Mouse (Mus musculus) embryonic facial prominence, embryonic 12.5 days (tissue): ENCODE results near the gene Mgll. TPM values are rescaled to one million over a fixed set of nuclear protein-coding genes. Genes with fewer than 3 reads are reported as not detected.

Experiments
- ATAC-seq: fragments of 200-750 bp; cut with Nextera tagmentation; 2 replicates; pipeline ENCODE4 v1.8.0; 2017; ENCODE audit not compliant: insufficient number of reproducible peaks, insufficient read depth, low FRiP score, low TSS enrichment
- H3K27ac ChIP-seq: fragments of 300-500 bp; sonication (generic); 2 replicates; pipeline ENCODE4 v1.5.1; 2016; ENCODE audit warnings: mild to moderate bottlenecking
- H3K27me3 ChIP-seq: fragments of 300-500 bp; sonication (generic); 2 replicates; pipeline ENCODE4 v1.6.1; 2016; ENCODE audit warnings: mild to moderate bottlenecking, moderate library complexity
- H3K36me3 ChIP-seq: fragments of 300-500 bp; sonication (generic); 2 replicates; pipeline ENCODE4 v1.6.1; 2016; ENCODE audit warnings: mild to moderate bottlenecking
- H3K4me1 ChIP-seq: fragments of 300-500 bp; sonication (generic); 2 replicates; pipeline ENCODE4 v1.6.1; 2016
- H3K4me2 ChIP-seq: fragments of 300-500 bp; sonication (generic); replicated peaks from 2 replicates; pipeline ENCODE4 v1.6.1; 2016; ENCODE audit warnings: mild to moderate bottlenecking, moderate library complexity
- H3K4me3 ChIP-seq: fragments of 300-500 bp; sonication (generic); 2 replicates; pipeline ENCODE4 v1.5.1; 2016; ENCODE audit warnings: mild to moderate bottlenecking
- H3K9ac ChIP-seq: fragments of 300-500 bp; sonication (generic); 2 replicates; pipeline ENCODE4 v1.6.1; 2016; ENCODE audit warnings: mild to moderate bottlenecking, moderate library complexity
- H3K9me3 ChIP-seq: fragments of 300-500 bp; sonication (generic); 2 replicates; pipeline ENCODE4 v1.6.1; 2016; ENCODE audit warnings: mild to moderate bottlenecking, moderate library complexity
- WGBS: fragments of 180-500 bp; shearing (Covaris S2); methylation state at CpG from one replicate; pipeline ENCODE4 v1.1.7; 2016; 5-methylcytosine and 5-hydroxymethylcytosine counted together
- polyA plus RNA-seq: library from polyadenylated mRNA; unstranded; fragments of >200 nt; fragmentation: Nextera tagmentation; extraction: Ambion mirVana; gene quantifications from 2 replicates; pipeline ENCODE4 v1.2.1, GENCODE M21; 2016

The Mgll gene
- polyA plus RNA-seq, 1 experiment from 2014 or later: 8.0 TPM

- H3K4me3 ChIP-seq: no peak overlapping the region
- peaks cover 19% of the 10 kb centered on the region for H3K4me1 ChIP-seq
- H3K9me3 ChIP-seq: no peaks in the 10 kb centered on the region
- no peak overlapping the region for H3K4me2 ChIP-seq
- 84% methylated on average over 8 of the region's 8 CpGs for WGBS
- H3K9ac ChIP-seq: no peak overlapping the region
- ATAC-seq: no peak
- H3K27me3 ChIP-seq: peaks cover 6% of the 10 kb centered on the region
- no peaks in the 10 kb centered on the region for H3K36me3 ChIP-seq
- no peak overlapping the region for H3K27ac ChIP-seq
Measured at GRCm38 (mm10) chr6:88736337-88736736, 12.1 kb downstream of the Mgll start.

DNA sequence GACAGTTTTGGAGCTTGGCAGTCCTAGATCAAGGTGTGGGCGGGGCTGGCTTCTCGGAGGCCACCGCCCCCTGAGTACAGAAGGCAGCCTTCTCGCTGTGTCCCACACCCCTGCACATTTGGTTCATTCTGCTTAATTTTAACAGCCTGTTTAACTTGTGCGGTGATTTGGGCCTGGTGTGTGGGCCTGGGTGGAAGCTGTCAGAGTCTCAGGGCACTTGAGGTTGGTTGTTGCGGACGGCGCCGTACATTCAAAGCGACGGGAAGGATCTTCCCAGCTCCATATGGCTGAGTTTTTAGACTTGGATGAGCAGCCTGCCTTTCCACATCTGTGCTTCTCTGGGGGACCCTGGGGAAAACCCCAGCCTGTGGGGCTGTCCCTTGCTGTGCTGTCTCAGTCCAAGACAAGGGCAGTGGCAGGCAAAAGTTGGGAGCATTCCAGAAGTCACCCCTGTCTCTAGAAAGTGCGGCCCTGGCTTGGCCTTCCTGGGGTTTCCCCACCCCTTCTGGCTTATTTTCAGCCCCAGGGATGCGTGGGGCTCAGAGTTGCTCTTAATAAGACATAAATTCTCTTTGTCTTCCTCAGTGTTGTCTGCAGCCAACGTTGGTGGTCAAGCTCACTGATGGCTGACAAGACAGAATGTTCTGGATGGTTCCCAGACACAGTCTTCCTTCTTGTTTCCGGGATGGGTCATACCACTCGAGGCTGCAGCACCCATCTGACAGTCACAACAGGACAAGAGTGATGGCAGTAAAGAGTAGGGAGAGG, 12.7 kb downstream of the Mgll start:
- WGBS: 79% methylated on average over 16 of the region's 16 CpGs
- no peak overlapping the region for H3K4me3 ChIP-seq
- H3K4me1 ChIP-seq: peaks cover 19% of the 10 kb centered on the region
- no peak for ATAC-seq
- peaks cover 2% of the 10 kb centered on the region; the same call in 1 of the 2 replicates for H3K27me3 ChIP-seq
- no peaks in the 10 kb centered on the region for H3K36me3 ChIP-seq
- H3K9ac ChIP-seq: no peak overlapping the region
- no peak overlapping the region for H3K4me2 ChIP-seq
- no peaks in the 10 kb centered on the region for H3K9me3 ChIP-seq
- H3K27ac ChIP-seq: no peak overlapping the region

GRCm38 (mm10) chr6:88737509-88737888, 13.3 kb downstream of the Mgll start:
- no peaks in the 10 kb centered on the region for H3K9me3 ChIP-seq
- WGBS: 76% methylated on average over 6 of the region's 6 CpGs
- no peak overlapping the region for H3K27ac ChIP-seq
- no peak overlapping the region for H3K4me3 ChIP-seq
- H3K4me1 ChIP-seq: peaks cover 19% of the 10 kb centered on the region
- no peak overlapping the region for H3K4me2 ChIP-seq
- no peak for ATAC-seq
- no peaks in the 10 kb centered on the region for H3K36me3 ChIP-seq
- H3K9ac ChIP-seq: no peak overlapping the region
- peaks cover 2% of the 10 kb centered on the region; the same call in 1 of the 2 replicates for H3K27me3 ChIP-seq

- no peak for ATAC-seq
- H3K9me3 ChIP-seq: no peaks in the 10 kb centered on the region
- H3K4me1 ChIP-seq: peaks cover 12% of the 10 kb centered on the region; the same call in 1 of the 2 replicates
- no peaks in the 10 kb centered on the region for H3K36me3 ChIP-seq
- peaks cover 2% of the 10 kb centered on the region; the same call in 1 of the 2 replicates for H3K27me3 ChIP-seq
- H3K4me3 ChIP-seq: no peak overlapping the region
- H3K4me2 ChIP-seq: no peak overlapping the region
- 89% methylated on average over 3 of the region's 3 CpGs for WGBS
- no peak overlapping the region for H3K9ac ChIP-seq
- no peak overlapping the region for H3K27ac ChIP-seq
Measured at GRCm38 (mm10) chr6:88741041-88741440, 16.8 kb downstream of the Mgll start.

- H3K9me3 ChIP-seq: no peaks in the 10 kb centered on the region
- no peak overlapping the region for H3K4me3 ChIP-seq
- 86% methylated on average over 3 of the region's 3 CpGs for WGBS
- H3K27ac ChIP-seq: no peak overlapping the region
- H3K9ac ChIP-seq: no peak overlapping the region
- no peak for ATAC-seq
- H3K4me1 ChIP-seq: peaks cover 7% of the 10 kb centered on the region; the same call in 1 of the 2 replicates
- H3K27me3 ChIP-seq: peaks cover 2% of the 10 kb centered on the region; the same call in 1 of the 2 replicates
- no peak overlapping the region for H3K4me2 ChIP-seq
- no peaks in the 10 kb centered on the region for H3K36me3 ChIP-seq
Measured at GRCm38 (mm10) chr6:88741791-88742190, 17.6 kb downstream of the Mgll start.

GRCm38 (mm10) chr6:88742286-88743011, 18.2 kb downstream of the Mgll start:
- Histone ChIP-seq H3K36me3 (no peaks in the 10 kb centered on the region), H3K9ac (no peak overlapping the region), H3K27ac (no peak overlapping the region), H3K4me3 (no peak overlapping the region), H3K27me3 (peaks cover 2% of the 10 kb centered on the region; the same call in 1 of the 2 replicates), H3K9me3 (no peaks in the 10 kb centered on the region), H3K4me2 (no peak overlapping the region), H3K4me1 (0 out of 2 replicates have a peak, but pooled peaks cover 3% of the 10 kb centered on the region)
- no peak for ATAC-seq
- 73% methylated on average over 9 of the region's 9 CpGs for WGBS

GRCm38 (mm10) chr6:88743601-88744291, 19.5 kb downstream of the Mgll start:
- ATAC-seq: no peak
- no peaks in the 10 kb centered on the region for H3K36me3 ChIP-seq
- H3K27ac ChIP-seq: no peak overlapping the region
- no peaks in the 10 kb centered on the region for H3K9me3 ChIP-seq
- H3K4me1 ChIP-seq: 0 out of 2 replicates have a peak, but pooled peaks cover 3% of the 10 kb centered on the region
- H3K4me2 ChIP-seq: no peak overlapping the region
- H3K9ac ChIP-seq: no peak overlapping the region
- no peak overlapping the region for H3K4me3 ChIP-seq
- 69% methylated on average over 14 of the region's 14 CpGs for WGBS
- peaks cover 2% of the 10 kb centered on the region; the same call in 1 of the 2 replicates for H3K27me3 ChIP-seq

DNA sequence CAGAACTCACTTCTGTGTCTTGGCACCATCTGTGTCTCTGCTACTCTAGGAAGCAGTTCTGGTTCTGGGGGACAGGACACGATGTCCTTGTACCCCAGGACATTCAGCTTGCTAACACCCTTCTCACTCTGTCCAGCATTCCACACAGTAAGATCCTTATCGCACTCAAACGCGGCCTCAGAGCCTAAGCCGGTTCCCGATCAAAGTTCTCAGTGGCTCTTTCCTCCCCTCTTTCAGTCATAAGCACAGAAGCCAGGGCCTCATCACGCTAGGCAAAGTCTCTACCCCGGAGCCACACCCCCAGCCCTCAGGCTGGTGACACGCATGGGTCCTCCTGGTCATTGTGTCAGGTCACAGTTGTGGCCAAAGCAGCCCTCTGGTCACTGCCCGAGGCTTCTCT, 20.8 kb downstream of the Mgll start:
- no peak for ATAC-seq
- 0 out of 2 replicates have a peak, but pooled peaks cover 3% of the 10 kb centered on the region for H3K4me1 ChIP-seq
- no peak overlapping the region for H3K9ac ChIP-seq
- no peak overlapping the region for H3K27ac ChIP-seq
- no peak overlapping the region for H3K4me2 ChIP-seq
- H3K4me3 ChIP-seq: no peak overlapping the region
- H3K27me3 ChIP-seq: peaks cover under 1% of the 10 kb centered on the region; the same call in 1 of the 2 replicates
- H3K36me3 ChIP-seq: no peaks in the 10 kb centered on the region
- no peaks in the 10 kb centered on the region for H3K9me3 ChIP-seq
- WGBS: 91% methylated on average over 10 of the region's 10 CpGs

DNA sequence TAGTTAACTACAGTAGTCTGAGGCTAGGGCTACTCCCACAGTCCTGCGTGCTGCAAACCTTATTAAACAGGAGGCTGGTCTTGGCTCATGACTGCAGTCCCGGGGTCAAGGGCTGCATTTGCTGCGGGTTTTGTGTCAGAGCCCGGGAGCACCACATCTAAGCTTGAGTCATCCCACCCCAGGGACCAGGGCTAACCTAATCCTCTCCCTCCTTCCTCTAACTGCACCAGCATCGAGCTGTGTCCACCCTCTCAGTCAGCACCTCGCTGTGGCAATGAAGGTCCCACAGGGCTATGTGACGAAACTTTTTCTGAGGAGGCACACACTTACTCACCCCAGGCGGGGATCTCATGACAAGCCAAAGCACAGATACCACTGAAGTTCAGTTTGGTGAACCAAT, 22.1 kb downstream of the Mgll start:
- Histone ChIP-seq H3K9ac (no peak overlapping the region), H3K9me3 (no peaks in the 10 kb centered on the region), H3K4me3 (no peak overlapping the region), H3K4me2 (no peak overlapping the region), H3K4me1 (0 out of 2 replicates have a peak, but pooled peaks cover 3% of the 10 kb centered on the region), H3K36me3 (no peaks in the 10 kb centered on the region), H3K27me3 (no peaks in the 10 kb centered on the region), H3K27ac (no peak overlapping the region)
- WGBS: 76% methylated on average over 8 of the region's 8 CpGs
- no peak for ATAC-seq

DNA sequence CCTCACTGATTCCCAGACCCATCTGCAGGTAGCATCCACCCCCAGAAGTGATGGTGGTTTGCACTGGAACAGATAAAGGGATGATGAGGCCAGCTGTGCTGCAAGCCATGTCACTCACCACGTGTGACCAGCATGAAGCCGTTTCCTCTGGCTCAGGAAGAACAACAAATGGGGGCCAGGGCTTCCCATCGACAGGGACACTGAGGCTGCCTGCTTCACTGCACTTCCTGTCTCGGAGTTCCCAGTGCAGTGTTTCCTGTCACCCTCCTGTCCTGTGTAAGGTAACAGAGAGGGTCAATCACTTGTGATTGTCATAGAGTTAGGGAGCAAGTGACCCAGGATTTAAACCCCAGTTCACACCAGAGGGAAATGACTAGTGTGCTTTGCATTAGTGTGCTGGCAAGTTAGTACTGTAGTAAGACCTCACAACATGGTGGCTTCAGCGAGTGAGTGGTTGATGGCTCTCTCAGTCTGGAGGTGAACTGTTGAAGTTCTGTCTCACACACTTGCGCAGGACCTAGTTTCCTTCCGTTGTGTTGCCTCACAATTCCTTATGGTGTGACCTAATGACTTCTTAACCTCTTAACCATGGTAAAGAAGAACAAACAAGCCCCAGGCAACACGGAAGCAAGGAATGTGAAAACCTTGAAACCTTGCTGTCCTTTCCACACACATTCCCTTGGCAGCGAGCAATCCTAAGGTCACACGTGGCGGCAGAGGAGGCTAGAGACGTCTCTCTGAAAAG, 23.3 kb downstream of the Mgll start:
- no peak overlapping the region for H3K9ac ChIP-seq
- H3K9me3 ChIP-seq: no peaks in the 10 kb centered on the region
- no peaks in the 10 kb centered on the region for H3K36me3 ChIP-seq
- no peak overlapping the region for H3K4me3 ChIP-seq
- H3K27me3 ChIP-seq: no peaks in the 10 kb centered on the region
- 46% methylated on average over 12 of the region's 12 CpGs for WGBS
- no peak overlapping the region for H3K27ac ChIP-seq
- peaks cover 5% of the 10 kb centered on the region; the same call in 1 of the 2 replicates for H3K4me1 ChIP-seq
- no peak overlapping the region for H3K4me2 ChIP-seq
- no peak for ATAC-seq

- Histone ChIP-seq H3K4me2 (no peak overlapping the region), H3K27ac (no peak overlapping the region), H3K9me3 (no peaks in the 10 kb centered on the region), H3K27me3 (no peaks in the 10 kb centered on the region), H3K4me3 (no peak overlapping the region), H3K9ac (no peak overlapping the region), H3K4me1 (peaks cover 9% of the 10 kb centered on the region; the same call in 1 of the 2 replicates), H3K36me3 (no peaks in the 10 kb centered on the region)
- WGBS: 49% methylated on average over 6 of the region's 6 CpGs
- ATAC-seq: no peak
Measured at GRCm38 (mm10) chr6:88750884-88751283, 26.7 kb downstream of the Mgll start.
